Mouse (Mus musculus): ENCODE data around the gene Olfr33.

DNA sequence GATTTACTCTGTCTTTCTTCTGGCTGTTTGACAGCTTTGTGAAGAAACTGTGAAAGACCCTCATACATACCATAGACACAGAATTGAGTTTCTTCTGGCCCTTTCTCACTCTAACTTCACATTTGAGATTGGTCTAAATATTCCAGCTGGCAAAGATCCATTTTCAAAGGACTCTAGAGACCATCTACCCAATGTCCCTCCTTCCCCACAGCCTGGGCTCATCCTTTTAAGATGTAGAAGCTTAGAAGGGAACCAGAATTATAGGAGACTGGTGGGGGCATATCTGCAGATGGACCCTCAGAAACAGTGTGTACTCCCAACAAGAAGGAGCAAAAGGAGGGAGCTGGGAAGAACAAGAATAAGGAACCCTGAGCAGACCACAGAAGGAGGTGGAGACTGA, 17.0 kb downstream of the Olfr33 start, which contains the start of gene Olfr558:
- TF ChIP-seq POLR2A (IDR thresholded peaks at IDR 0.05; ENCODE audit: insufficient read depth, low read depth, low read length) (no peak), CTCF (IDR thresholded peaks at IDR 0.05; ENCODE audit: insufficient read depth, low read depth, low read length) (no peak)

Measured in olfactory bulb, adult 2 months (tissue).